Mouse (Mus musculus): ENCODE results near the gene Itprid1. TPM values are rescaled to one million over a fixed set of nuclear protein-coding genes. Genes with fewer than 3 reads are reported as not detected.

The Itprid1 gene
- polyA plus RNA-seq, 1 experiment from 2014 or later = 0.07 TPM

DNA sequence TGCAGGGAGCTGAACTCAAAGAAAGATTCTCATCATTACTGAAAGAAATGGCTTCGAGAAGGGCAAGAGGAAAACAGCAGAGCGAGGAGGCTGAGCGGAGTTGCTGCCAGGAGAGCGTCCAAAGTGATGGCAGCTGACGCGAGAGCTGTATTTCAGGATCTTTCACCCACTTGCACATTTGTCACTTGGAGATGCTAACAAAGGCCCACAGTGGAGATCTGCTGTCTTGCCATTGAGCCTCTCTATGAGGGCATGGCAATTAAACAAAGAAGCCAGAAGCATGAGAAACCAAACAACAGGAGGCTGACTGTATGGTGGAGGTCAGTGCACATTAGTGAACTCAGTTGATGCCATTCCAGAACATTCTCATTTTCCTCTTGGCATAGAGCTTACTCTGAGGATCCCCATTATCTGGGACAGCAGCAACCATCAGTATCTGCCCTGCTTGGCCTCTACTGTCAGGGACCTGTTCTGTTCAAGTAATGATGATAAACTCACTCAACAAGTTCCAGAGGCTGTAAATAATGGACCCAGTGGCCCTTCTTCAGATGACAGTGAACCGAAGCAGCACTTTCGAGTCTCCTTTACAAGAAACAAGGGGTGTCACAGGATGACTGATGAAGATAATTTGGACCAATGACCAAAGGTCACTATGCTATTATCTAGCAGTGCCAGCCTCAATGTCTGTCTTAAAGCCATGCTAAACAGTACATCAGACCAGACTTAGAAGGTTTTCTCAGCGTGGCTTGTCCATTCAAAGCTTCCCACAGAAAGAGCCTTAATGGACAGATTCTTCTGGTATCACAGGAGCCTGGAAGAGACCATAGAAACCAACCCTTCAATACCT lies 31.2 kb upstream of the Itprid1 start:
- no peak for DNase-seq (ENCODE audit: low spot score, missing footprints)
- ATAC-seq (ENCODE audit: low FRiP score) = no peak
- Histone ChIP-seq H3K9me3 (ENCODE audit: control insufficient read depth, low read length) (no peaks in the 10 kb centered on the region), H3K36me3 (ENCODE audit: control insufficient read depth, insufficient read depth, low read length) (no peaks in the 10 kb centered on the region), H3K27me3 (ENCODE audit: control insufficient read depth, insufficient read depth, low read length) (no peaks in the 10 kb centered on the region), H3K4me1 (ENCODE audit: control insufficient read depth, insufficient read depth, low read length) (no peaks in the 10 kb centered on the region), H3K4me2 (no peak overlapping the region), H3K27ac (ENCODE audit: low read depth, low read length) (no peak overlapping the region), H3K9ac (ENCODE audit: low read length) (no peak overlapping the region), H3K4me3 (ENCODE audit: low read depth, low read length) (no peak overlapping the region)
- 85% methylated on average over 9 of the region's 9 CpGs for WGBS

DNA sequence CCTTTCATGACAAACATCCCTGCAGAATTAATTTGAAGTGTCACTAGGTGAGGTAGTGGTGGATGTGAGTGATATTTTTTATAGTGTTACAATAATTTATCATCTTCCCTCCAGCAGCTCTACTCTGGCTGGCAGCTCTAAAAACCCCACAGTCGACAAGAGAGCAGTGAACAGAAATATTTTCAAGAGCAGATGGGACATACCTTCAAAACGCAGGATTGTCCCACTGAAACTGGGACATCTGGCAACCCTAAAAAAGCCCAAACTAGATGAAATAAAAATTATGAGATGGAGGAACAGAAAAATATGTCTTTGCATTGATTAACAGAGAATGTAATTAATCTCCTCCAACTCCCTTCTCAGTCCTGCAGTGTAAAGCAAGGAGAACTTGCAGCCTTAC lies 30.2 kb upstream of the Itprid1 start:
- H3K27ac ChIP-seq (ENCODE audit: low read depth, low read length) = no peak overlapping the region
- H3K36me3 ChIP-seq (ENCODE audit: control insufficient read depth, insufficient read depth, low read length) = no peaks in the 10 kb centered on the region
- DNase-seq (ENCODE audit: low spot score, missing footprints) (no peak), ATAC-seq (ENCODE audit: low FRiP score) (no peak)
- no peak overlapping the region for H3K4me2 ChIP-seq
- H3K9ac ChIP-seq (ENCODE audit: low read length) = no peak overlapping the region
- no peaks in the 10 kb centered on the region for H3K4me1 ChIP-seq (ENCODE audit: control insufficient read depth, insufficient read depth, low read length)
- no peaks in the 10 kb centered on the region for H3K27me3 ChIP-seq (ENCODE audit: control insufficient read depth, insufficient read depth, low read length)
- H3K4me3 ChIP-seq (ENCODE audit: low read depth, low read length) = no peak overlapping the region
- WGBS = 88% methylated on average over 2 of the region's 2 CpGs
- H3K9me3 ChIP-seq (ENCODE audit: control insufficient read depth, low read length) = no peaks in the 10 kb centered on the region

GRCm38 (mm10) chr6:55808692-55809091 lies 28.0 kb upstream of the Itprid1 start:
- H3K4me1 ChIP-seq (ENCODE audit: control insufficient read depth, insufficient read depth, low read length) = no peaks in the 10 kb centered on the region
- H3K4me2 ChIP-seq = no peak overlapping the region
- H3K27me3 ChIP-seq (ENCODE audit: control insufficient read depth, insufficient read depth, low read length) = no peaks in the 10 kb centered on the region
- no peak for ATAC-seq (ENCODE audit: low FRiP score)
- no peak for DNase-seq (ENCODE audit: low spot score, missing footprints)
- no peak overlapping the region for H3K9ac ChIP-seq (ENCODE audit: low read length)
- H3K4me3 ChIP-seq (ENCODE audit: low read depth, low read length) = no peak overlapping the region
- no peaks in the 10 kb centered on the region for H3K9me3 ChIP-seq (ENCODE audit: control insufficient read depth, low read length)
- H3K36me3 ChIP-seq (ENCODE audit: control insufficient read depth, insufficient read depth, low read length) = no peaks in the 10 kb centered on the region
- H3K27ac ChIP-seq (ENCODE audit: low read depth, low read length) = no peak overlapping the region
- WGBS = 78% methylated on average over 3 of the region's 3 CpGs

DNA sequence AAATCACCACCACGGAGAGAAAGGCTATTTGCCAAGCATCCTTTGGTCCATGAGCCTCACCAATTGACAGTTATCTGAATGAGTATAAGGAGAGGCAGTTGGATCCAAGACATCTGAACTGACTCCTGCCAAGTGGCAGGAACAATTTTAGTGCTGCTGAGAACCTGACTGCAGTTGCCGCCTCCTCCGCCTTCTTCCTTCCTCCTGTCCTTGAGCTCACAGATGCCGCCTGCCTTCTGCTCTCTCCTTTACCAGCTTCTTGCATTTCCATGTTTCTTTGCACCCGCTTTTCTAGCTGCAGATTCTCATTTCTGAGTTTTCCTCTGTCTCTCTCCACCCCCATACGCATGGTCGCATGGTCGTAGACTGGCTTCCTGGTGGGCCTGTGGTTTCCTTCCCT lies 25.5 kb upstream of the Itprid1 start:
- no peak overlapping the region for H3K4me2 ChIP-seq
- H3K36me3 ChIP-seq (ENCODE audit: control insufficient read depth, insufficient read depth, low read length) = no peaks in the 10 kb centered on the region
- 86% methylated on average over 8 of the region's 8 CpGs for WGBS
- no peak overlapping the region for H3K27ac ChIP-seq (ENCODE audit: low read depth, low read length)
- H3K4me3 ChIP-seq (ENCODE audit: low read depth, low read length) = no peak overlapping the region
- H3K9me3 ChIP-seq (ENCODE audit: control insufficient read depth, low read length) = no peaks in the 10 kb centered on the region
- H3K4me1 ChIP-seq (ENCODE audit: control insufficient read depth, insufficient read depth, low read length) = no peaks in the 10 kb centered on the region
- DNase-seq (ENCODE audit: low spot score, missing footprints) = no peak
- no peaks in the 10 kb centered on the region for H3K27me3 ChIP-seq (ENCODE audit: control insufficient read depth, insufficient read depth, low read length)
- H3K9ac ChIP-seq (ENCODE audit: low read length) = no peak overlapping the region
- no peak for ATAC-seq (ENCODE audit: low FRiP score)

GRCm38 (mm10) chr6:55812353-55812752 lies 24.3 kb upstream of the Itprid1 start:
- no peak overlapping the region for H3K4me3 ChIP-seq (ENCODE audit: low read depth, low read length)
- no peak overlapping the region for H3K4me2 ChIP-seq
- H3K27ac ChIP-seq (ENCODE audit: low read depth, low read length) = no peak overlapping the region
- H3K4me1 ChIP-seq (ENCODE audit: control insufficient read depth, insufficient read depth, low read length) = no peaks in the 10 kb centered on the region
- 76% methylated on average over 1 of the region's 1 CpGs for WGBS
- no peak for ATAC-seq (ENCODE audit: low FRiP score)
- no peaks in the 10 kb centered on the region for H3K36me3 ChIP-seq (ENCODE audit: control insufficient read depth, insufficient read depth, low read length)
- DNase-seq (ENCODE audit: low spot score, missing footprints) = peak; percentile 35
- no peaks in the 10 kb centered on the region for H3K9me3 ChIP-seq (ENCODE audit: control insufficient read depth, low read length)
- H3K27me3 ChIP-seq (ENCODE audit: control insufficient read depth, insufficient read depth, low read length) = no peaks in the 10 kb centered on the region
- H3K9ac ChIP-seq (ENCODE audit: low read length) = no peak overlapping the region

- no peak overlapping the region for H3K4me3 ChIP-seq (ENCODE audit: low read depth, low read length)
- no peaks in the 10 kb centered on the region for H3K9me3 ChIP-seq (ENCODE audit: control insufficient read depth, low read length)
- no peaks in the 10 kb centered on the region for H3K27me3 ChIP-seq (ENCODE audit: control insufficient read depth, insufficient read depth, low read length)
- H3K9ac ChIP-seq (ENCODE audit: low read length) = no peak overlapping the region
- 77% methylated on average over 12 of the region's 12 CpGs for WGBS
- H3K4me1 ChIP-seq (ENCODE audit: control insufficient read depth, insufficient read depth, low read length) = no peaks in the 10 kb centered on the region
- no peak for ATAC-seq (ENCODE audit: low FRiP score)
- H3K4me2 ChIP-seq = no peak overlapping the region
- no peaks in the 10 kb centered on the region for H3K36me3 ChIP-seq (ENCODE audit: control insufficient read depth, insufficient read depth, low read length)
- H3K27ac ChIP-seq (ENCODE audit: low read depth, low read length) = no peak overlapping the region
- DNase-seq (ENCODE audit: low spot score, missing footprints) = no peak
These were observed 22.3 kb upstream of the Itprid1 start for GRCm38 (mm10) chr6:55814184-55814926.

GRCm38 (mm10) chr6:55816911-55817310 lies 19.8 kb upstream of the Itprid1 start:
- no peaks in the 10 kb centered on the region for H3K36me3 ChIP-seq (ENCODE audit: control insufficient read depth, insufficient read depth, low read length)
- 93% methylated on average over 5 of the region's 5 CpGs for WGBS
- no peaks in the 10 kb centered on the region for H3K27me3 ChIP-seq (ENCODE audit: control insufficient read depth, insufficient read depth, low read length)
- no peaks in the 10 kb centered on the region for H3K4me1 ChIP-seq (ENCODE audit: control insufficient read depth, insufficient read depth, low read length)
- H3K9ac ChIP-seq (ENCODE audit: low read length) = no peak overlapping the region
- no peak overlapping the region for H3K4me3 ChIP-seq (ENCODE audit: low read depth, low read length)
- H3K27ac ChIP-seq (ENCODE audit: low read depth, low read length) = no peak overlapping the region
- no peak for ATAC-seq (ENCODE audit: low FRiP score)
- no peak overlapping the region for H3K4me2 ChIP-seq
- DNase-seq (ENCODE audit: low spot score, missing footprints) = peak; percentile 66
- H3K9me3 ChIP-seq (ENCODE audit: control insufficient read depth, low read length) = no peaks in the 10 kb centered on the region

DNA sequence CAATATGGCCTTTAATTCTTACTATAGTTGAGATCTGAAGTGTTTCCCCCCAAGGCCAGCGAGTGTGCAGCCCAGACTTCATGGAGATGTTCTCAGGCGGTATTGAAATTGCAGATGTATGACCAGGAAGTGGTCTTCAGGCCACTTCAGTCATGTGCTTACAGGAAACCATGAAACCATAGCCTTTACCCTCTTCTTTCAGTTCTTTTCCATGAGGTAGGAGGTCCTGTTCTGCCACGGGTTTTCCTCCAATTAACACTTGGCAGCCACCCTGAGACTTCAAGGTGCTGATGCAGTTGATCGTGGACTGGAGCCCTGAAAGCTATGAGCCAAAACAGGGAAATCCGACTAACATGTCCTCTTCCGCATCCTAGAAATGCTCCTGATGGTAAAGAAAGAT lies 7.0 kb upstream of the Itprid1 start:
- no peak overlapping the region for H3K27ac ChIP-seq (ENCODE audit: low read depth, low read length)
- 91% methylated on average over 6 of the region's 6 CpGs for WGBS
- H3K36me3 ChIP-seq (ENCODE audit: control insufficient read depth, insufficient read depth, low read length) = no peaks in the 10 kb centered on the region
- no peaks in the 10 kb centered on the region for H3K27me3 ChIP-seq (ENCODE audit: control insufficient read depth, insufficient read depth, low read length)
- H3K4me2 ChIP-seq = no peak overlapping the region
- ATAC-seq (ENCODE audit: low FRiP score) = no peak
- no peaks in the 10 kb centered on the region for H3K4me1 ChIP-seq (ENCODE audit: control insufficient read depth, insufficient read depth, low read length)
- no peak overlapping the region for H3K9ac ChIP-seq (ENCODE audit: low read length)
- no peak overlapping the region for H3K4me3 ChIP-seq (ENCODE audit: low read depth, low read length)
- DNase-seq (ENCODE audit: low spot score, missing footprints) = no peak
- H3K9me3 ChIP-seq (ENCODE audit: control insufficient read depth, low read length) = no peaks in the 10 kb centered on the region

GRCm38 (mm10) chr6:55852589-55852988 lies 15.9 kb downstream of the Itprid1 start:
- Histone ChIP-seq H3K9ac (ENCODE audit: low read length) (no peak overlapping the region), H3K4me3 (ENCODE audit: low read depth, low read length) (no peak overlapping the region), H3K4me1 (ENCODE audit: control insufficient read depth, insufficient read depth, low read length) (no peaks in the 10 kb centered on the region), H3K4me2 (no peak overlapping the region), H3K9me3 (ENCODE audit: control insufficient read depth, low read length) (no peaks in the 10 kb centered on the region), H3K27ac (ENCODE audit: low read depth, low read length) (no peak overlapping the region), H3K27me3 (ENCODE audit: control insufficient read depth, insufficient read depth, low read length) (no peaks in the 10 kb centered on the region), H3K36me3 (ENCODE audit: control insufficient read depth, insufficient read depth, low read length) (no peaks in the 10 kb centered on the region)
- DNase-seq (ENCODE audit: low spot score, missing footprints) = no peak
- peak; percentile 64; the same call in 1 of the 2 replicates for ATAC-seq (ENCODE audit: low FRiP score)
